Mouse (Mus musculus): ENCODE data around the gene Ext2.
A peak's percentile ranks its signal among the peaks of the same experiment; 100 is the strongest.

Gene Ext2

DNA sequence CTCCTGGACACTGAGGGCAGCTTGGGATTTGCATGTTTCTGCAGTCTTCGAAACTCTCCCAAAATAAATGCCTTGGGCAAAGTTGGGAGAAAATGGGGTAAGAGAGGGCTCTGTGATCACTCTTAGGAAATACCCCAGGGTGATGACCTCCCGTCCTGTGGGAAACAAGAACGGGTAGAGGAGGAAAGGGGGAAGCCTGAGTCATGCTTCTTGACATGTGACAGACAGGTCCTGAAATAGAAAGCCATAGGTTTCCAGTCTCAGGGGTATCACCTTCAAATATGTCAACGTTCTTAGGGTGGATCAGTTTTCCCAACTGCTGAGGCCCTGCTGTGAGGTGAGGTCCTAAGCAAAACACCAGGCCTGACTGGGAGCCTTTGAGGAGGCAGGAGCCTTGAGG is 46.9 kb downstream of the Ext2 start:
- no peak for DNase-seq

DNA sequence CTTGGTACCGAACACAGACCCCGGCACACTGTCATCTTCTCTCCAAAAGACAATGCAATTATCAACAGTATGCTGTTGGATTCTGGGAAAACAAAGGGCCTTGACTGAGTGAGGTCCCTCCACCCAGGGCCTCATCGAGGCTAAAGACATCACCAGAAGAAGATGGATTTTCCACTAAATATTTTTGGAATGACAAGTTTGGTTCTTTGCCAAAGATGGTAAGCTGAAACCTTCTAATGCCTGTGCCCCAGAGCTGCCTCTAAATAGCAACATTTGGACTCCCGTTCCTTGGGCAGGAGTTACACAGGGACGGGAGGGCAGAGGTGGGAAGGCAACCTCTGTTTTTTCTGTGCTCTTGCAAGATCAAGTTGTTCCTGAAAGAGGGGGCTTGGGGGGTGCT is 47.4 kb downstream of the Ext2 start:
- no peak for DNase-seq

DNA sequence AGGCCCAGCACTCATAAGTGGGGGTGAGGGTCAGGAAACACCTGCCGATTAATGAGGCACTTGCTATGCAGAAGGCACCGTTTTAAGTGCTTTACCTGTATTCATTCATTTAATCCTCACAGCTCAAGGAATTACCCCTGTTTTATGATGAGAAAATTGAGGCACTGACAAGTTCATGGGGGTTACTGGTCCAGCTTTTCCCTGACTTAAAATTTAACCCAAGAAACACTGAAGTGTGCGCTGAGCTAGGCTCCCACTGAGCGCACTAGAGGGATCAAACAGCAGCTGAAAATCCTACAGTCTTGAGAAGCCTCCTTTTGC is 49.6 kb downstream of the Ext2 start:
- no peak for DNase-seq

DNA sequence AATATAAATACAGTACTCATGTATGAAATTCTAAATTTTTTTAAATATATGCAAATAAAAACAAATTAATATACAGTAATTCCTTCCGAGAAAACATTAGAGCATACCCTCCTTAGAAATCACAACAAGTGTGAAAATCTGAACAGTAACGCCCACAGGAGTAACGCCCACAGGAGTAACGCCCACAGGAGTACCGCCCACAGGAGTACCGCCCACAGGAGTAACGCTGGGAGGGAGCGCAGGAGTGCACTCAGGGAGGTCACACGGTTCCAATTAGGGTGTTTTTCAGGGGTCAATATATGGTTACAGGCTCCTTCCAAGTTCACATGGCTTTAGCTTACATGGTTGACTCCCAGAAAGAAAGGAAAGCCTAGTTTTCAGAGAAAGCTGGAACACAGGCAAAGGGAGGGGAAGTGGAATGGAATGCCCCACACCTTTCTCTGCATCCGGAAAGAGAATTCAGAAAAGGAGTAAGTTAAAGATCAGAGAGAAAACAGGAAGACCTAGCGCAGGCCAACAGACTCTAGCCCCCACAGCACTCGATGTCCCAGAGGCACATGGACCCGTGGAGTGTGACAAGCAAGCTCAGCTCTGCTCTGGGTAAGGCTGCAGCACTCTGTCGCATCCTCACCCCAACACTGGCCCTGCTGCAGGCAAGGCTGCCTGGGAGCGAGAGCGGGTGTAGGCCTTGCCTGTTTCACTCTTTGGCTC is 50.2 kb downstream of the Ext2 start:
- peak; percentile 9 to 33 for DNase-seq

DNA sequence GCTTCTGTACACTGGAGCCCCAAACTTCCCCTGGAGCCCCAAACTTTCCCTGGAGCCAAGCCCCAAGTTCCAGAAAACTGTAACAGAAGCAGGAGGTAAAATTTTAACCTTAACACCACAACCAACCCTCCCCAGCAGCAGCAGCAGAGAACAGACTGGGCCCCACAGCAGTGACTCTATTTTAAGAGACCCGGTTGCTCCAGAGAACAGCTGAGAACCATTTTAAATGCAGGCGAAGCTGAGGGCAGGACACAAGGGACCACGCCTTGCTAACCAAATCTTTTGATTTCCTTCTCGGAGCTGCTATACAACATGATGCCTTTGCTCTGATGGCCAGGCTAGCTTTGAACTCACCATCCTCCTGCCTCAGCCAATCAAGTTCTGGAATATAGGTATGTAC is 51.5 kb downstream of the Ext2 start:
- DNase-seq: no peak

DNA sequence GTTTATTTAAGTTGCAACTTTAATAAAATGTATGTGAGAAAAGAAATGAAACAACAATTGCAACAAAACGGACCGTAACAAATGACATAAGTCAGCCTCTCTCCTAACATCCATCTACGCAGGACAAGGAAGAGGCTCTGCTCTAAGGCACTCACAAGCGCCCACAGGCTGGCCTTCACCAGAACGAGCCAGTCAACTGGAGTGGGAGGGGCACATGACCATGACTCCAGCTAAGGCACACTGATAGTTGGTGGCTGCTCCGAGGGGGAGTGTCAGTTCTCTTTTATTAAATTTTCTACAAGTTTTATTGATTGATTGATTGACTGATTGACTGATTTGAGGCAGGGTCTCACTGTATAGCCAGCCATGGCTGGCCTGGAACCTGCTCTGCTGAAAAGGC is 52.5 kb downstream of the Ext2 start:
- no peak for DNase-seq

DNA sequence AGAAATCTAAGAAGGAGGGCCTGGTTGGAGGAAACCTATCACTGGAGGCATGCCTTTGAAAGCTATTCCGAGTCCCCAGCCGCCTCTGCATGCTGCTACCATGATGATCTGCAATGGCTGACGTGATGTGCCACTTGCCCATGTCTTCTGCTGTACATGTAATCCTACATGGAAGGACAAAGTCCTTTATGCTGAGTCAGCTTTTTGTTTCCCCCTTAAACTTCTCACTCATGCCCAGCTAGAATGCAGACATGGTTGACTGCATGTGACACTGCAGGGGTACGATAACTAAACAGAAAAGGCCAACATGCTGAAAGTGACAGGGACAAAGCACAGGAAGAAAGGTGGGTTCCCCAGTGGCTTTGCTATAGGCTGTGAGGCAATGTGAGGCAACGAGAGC is 56.6 kb downstream of the Ext2 start:
- no peak for DNase-seq

DNA sequence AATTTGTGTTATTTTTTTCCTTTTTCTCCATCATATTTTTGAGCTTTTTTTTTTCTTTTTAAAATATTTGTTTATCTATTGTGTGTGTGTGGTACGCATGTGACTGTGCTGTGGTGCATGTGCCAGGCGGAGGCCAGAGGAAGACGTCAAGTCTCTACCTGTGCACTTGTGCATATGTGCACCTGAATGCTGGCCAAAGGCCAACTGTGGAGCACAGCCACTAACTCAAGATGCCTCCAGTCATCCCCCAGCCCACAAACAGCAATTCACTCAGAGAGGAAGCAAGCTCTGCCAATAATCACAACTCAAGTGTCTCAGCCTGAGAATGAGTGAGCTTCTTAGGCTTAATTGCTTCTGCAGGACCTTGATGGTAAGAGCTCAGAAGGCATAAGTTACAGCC is 58.2 kb downstream of the Ext2 start:
- no peak for DNase-seq

DNA sequence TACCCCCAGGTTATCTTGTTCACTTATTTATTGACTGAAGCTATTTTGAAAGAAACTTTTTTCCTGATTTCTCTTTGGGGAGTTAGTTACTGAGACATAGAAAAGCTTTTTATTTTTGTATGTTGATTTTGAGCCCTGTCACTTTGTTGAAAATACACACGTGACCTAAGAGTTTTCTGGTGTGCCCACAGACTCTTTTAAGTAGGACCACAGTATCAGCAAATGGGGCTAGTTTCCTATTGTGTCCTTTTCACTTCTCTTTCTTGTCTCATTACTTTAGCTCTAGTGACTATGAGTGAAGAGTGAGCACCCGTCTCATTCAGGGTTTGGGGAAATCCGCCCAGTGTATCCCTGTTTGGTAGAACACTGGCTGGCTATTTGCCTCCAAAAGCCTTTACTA is 62.0 kb downstream of the Ext2 start:
- no peak for DNase-seq

DNA sequence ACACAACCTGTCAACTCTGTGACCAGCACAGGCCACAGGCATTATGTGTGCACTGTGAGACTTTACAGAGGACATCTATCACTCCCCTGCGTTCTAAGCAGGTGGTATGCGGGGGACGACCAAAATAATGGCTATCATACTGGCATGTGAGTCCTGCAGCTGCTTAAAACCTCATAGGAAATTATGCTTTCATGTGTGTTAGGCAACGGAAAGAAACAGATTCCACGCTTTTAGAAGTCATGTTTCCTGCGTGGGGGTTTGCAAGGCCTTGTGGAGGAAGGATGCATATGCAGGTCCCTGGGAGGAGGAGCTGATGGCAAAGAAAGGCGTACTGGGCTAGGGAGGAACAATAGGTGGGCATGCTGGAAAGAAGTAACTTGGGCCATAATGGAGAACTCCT is 63.2 kb downstream of the Ext2 start:
- DNase-seq: no peak

DNA sequence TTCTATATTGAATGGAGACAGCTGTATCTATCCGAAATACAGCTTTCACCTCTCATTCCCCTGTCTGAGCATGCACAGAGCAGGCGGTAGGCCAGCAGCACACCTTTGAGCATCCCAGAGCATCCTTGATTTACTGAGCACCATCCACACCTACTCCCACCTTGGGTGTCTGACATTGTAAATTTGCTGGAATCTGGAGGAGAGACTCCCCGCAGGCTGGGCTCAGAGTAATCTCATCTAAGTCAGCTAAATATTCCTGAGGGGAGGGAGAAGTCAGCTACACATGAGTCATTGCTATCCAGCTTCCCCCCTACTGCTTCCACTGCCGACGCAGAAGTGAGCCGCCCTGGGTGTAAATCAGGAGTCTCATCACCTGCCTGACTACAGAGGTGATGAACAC is 64.1 kb downstream of the Ext2 start:
- no peak for DNase-seq

DNA sequence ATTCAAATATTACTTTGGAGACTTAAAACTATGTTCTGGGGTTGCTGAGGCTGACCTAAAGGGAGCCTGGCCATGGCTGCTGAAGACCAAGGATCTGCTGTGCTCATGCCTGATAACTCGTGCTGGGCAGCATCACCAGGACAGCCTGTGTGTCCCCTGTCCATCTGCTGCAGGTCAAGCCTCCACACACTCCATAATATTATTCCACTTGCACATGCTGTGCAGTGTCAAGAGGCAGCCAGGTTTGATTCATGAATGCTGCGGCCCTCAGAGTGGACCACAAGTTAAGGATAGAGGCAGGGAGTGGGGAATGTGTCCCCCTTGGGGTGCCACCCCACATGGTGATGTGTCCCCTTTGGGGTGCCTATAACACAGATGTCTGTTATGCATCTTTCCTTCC is 68.0 kb downstream of the Ext2 start:
- DNase-seq: no peak

DNA sequence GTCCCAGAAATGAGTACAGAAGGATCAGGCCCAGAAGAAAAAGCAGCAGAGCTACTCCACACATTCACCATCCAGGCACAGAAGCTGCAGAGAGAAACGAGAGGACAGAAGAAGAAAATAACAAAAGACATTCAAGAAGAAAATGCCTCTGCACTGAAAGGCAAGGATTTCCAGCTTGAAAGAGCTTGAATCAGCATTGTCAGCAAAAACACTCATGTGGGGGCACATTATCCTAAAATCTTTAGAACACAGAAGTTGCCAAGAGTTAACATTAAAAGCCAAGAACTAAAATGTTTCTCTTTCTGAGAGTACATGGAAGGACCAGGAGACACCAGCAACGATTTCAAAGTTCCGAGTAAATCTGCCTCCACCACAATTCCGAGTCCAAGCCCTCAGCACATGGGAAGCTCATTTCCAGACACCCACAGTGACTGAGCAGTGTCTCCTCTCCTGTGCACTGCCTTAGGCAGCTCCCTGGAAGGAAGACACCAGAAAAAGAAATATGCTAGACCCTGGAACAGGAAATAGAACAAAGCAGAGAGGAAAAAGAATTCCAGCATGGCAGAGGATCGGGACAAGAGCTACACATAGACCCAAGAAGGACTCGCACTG is 69.1 kb downstream of the Ext2 start:
- no peak for DNase-seq

DNA sequence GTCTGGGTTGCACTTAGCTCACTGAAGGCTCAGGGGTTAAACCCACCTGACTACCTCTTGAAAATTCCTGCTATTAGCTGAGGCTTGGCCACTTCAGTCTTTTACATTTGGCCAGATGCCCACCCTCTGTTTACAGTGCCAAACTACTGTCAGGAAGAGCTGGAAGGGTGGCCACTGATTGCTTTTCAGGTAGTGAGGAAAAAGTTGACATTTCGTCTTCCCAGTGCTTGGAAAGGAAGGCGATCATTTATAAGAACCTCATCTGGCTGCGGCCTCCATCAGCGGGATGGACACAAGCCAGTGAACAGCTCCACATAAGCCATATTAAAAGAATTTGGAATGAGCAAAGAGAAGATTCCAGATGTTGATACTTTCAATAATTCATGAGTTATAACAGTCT is 72.7 kb downstream of the Ext2 start:
- DNase-seq: peak; percentile 16 to 46

DNA sequence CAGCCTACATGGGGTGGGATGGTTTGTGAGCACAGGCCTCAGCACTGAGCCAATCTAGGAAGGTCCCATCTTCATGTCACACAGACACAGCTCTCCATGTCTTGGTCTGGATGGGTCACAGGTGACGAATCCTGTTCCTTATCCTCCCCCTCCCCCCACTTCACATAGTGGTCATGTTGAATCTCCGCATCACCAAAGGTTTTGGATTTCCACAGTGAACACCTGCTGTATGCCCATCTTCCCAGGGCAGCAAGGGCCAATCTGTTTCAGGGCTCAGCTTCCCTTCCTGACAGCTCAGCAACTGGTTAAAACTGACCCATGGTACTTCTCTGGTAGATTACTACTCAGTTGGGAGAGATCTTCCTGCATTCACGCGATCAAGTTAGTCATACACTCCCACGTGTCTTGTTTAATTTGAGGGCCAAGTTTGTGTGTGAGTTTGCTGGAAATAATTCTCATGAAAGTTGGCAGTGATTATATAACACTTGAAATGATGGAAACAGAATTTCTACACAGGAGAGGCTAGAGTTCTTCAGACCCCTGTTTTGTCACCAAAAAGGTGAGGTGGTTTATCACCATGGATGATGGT is 74.7 kb downstream of the Ext2 start:
- DNase-seq: no peak

DNA sequence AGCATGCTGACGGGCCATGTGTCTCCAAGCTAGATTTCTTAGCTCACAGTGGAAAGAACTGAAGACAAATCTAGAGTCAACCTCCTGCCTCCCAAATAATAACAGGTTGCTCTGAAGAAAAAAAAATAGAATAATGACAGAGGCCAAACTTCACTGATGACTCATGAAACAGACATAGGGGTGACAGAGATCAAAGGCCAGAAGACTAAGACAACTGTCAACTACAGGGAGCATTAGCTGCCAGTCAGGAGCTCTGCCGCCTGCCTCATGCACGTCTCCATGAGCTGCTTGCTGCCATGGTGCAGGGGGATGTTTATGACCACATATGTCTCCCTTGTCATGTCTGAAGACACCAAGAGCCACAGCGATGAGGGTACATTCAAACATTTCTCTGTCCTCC is 75.7 kb downstream of the Ext2 start:
- no peak for DNase-seq

DNA sequence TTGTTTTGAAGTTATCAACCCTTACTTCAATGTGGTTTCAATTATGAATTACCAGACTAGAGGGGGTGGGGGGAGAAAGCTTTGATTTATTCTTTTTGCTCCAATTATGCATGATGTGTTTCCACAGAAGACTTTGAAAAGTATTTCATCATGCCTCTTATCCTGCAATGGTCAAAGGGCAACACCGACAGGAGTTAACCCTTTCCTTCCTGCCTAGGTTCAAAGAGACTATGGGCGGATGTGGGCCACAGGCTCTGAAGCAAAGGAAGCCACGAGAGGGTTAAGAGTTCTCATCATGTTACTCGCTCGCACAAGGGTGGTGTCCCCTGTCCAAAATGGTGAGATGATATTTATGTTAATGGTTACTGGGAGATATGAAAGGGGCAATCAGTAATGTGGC is 76.2 kb downstream of the Ext2 start:
- no peak for DNase-seq

DNA sequence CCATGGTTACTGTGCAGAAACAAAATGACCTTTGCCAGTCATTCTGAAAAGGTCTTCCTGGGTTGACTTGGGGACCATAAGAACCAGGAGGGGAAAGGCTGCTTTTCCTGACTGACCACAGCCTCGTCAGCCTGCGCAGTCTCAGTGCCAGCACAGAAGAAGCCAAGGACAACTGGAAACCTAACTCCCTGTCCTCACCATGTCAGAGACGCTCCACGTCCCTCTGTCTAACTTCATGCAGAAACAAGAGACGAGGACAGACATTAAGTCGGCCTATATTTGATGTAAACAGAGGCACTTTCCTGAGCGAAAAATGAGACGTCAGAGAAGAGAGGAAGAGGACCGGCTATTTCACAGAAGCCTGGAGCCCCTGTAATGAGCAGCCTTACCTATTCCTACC is 76.6 kb downstream of the Ext2 start:
- no peak for DNase-seq

DNA sequence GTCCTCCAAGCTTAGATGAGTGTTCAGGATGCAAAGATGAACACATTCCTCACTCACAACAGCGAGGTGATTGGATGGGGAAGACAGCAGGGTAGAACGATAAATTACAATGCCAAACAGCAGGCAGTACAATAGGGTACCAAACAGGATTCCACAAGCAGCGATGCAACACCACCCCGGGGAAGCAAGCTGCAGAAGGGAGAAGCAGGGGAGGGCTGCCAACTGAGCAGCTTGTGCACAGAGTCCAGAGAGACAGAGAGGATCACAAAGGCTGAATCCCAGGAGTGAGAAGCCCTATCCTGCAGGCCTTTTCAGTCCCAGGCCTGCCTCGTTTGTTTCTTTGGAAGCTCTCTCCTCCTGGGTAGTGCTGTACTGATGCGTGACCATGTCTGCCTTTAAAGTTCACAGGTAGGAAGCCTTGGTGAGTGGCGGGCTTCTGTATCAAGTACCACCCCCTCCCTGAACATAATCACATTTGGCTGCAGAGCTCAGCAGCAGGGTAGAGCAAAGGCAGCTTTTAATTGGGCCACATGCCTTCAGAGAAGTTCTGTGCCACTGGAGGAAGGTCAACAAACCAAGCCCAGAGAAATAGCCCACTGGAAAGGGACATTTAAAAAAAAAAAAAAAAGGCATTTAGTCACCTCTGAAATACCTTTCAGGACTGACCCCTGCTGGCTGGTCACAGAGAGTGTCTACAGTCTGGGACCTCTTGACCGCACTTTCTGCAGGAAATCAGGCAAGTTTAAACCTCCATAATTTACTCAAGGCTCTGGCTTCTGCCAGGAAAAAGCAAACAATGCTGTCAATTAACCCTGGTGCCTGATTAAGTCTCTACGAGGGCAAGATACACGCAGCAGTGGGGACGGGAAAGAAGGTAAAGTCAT is 77.8 kb downstream of the Ext2 start:
- DNase-seq: peak in 1 of 2 experiments; percentile 15

DNA sequence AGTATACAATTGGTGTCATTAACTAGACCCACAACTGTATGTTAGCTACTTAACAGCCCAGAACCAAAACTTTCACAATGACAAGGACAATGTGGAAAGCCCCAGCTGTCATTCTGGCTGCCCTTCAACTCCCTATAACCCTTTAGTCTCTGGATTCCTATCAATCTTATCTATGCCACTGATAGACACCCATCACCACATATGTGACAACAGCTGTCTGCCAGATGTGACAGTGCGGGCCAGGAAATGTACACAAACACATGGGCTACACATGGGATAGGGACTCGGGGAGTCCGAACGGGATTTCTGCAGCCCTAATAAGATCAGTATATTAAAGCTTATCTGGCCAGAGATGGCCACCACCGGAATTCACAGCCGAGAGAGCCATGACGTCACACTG is 80.7 kb downstream of the Ext2 start:
- DNase-seq: no peak

DNA sequence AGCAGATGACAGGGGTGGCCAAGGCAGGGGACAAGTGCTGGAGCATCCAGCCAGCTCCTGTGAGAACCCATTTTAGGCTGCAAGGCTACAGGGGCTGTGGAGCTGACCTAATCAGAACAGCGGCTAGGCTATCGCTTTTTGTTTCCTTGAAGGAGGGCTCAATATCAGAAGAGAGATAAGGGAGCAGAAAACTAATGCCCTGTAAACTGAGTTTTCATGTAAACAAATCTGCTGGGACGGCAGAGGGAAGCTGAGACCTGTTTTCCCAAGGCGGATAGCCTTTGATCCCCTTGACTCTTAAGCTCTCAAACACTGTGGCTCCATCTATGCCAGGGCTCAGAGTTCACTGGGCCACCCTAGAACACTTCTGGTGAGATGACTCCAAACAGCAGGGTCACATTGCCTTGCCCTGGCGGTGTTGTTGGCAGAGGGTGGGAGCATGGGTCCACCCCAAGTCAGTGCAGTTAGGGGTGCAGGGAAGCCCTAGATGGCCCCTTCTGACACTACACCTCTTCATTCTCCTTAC is 83.3 kb downstream of the Ext2 start:
- peak; percentile 42 to 49 for DNase-seq

DNA sequence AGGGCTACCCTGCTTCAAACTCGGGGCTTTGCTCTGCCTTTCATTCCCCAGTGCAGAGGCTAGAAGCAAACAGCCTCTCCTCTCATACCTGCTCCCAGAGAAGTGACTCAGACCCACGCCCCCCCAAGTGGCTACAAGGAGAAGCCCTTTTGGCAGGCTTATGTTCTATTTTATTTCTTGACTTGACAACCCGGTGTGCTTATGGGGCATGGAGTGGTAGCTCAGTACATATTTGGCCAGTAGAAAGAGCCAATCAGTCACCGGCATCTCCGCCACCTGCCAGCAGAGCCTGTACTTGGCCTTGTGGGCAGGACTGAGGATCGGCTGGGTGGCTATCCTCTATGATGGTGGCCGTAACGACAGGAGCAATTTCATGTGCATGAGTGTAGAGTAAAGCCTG is 85.2 kb downstream of the Ext2 start:
- DNase-seq: no peak

DNA sequence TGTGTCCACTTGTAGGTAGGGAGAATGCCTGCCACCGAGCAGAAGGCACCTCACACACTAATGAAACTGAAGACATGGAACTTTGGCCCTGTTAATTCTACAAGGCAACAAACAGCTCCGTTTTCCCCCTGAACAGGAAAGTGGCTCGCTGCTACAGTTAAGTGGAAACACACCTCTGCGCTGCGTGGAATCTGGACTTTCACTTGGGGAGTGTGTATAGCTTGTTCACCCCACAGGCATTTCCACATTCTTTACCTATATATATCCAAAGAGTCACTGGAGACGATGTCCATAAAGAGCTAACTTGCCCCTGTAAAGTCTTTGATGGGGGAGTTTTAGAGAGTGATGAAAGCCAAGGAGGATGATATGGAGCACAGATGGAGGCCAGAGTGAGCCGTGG is 89.7 kb downstream of the Ext2 start:
- no peak for DNase-seq

DNA sequence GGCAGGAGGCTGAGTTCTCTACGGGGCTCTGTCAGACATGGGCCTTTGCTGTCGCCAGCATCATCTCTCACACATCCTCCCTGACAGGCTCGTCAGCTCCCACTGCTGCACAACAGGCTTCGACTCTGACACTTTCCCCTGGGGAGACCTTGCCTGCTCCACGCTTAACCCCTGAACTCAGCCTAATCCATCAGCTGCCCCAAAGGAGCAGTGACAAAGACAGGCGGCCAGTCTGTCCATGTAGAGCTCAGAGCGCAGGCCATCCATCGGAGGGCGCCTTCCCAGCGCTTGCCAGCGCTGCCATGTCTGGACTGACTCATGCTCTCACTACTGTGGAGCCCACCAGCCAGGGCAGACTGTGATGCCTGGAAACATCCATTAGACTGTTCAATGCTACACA is 92.8 kb downstream of the Ext2 start:
- peak in 1 of 2 experiments; percentile 8 for DNase-seq

Measured in kidney, postnatal 36 days (tissue).